Mouse (Mus musculus) lung, postnatal 0 days (tissue): ENCODE results near the gene Cd44. TPM values are rescaled to one million over a fixed set of nuclear protein-coding genes. Genes with fewer than 3 reads are reported as not detected.

Source experiments
- ATAC-seq: fragments of 200-750 bp; cut with Nextera tagmentation; 2 replicates; pipeline ENCODE4 v1.8.0; 2017; ENCODE audit warnings: moderate library complexity
- DNase-seq: peaks from one replicate; pipeline ENCODE4 v3.0.0-alpha.2; 2016; ENCODE audit warnings: low spot score
- H3K27ac ChIP-seq: fragments of 300-500 bp; sonication (generic); 2 replicates; pipeline ENCODE4 v1.5.1; 2014; ENCODE audit warnings: antibody characterized with exemption, mild to moderate bottlenecking, low read length, mixed read lengths
- H3K27me3 ChIP-seq: fragments of 300-500 bp; sonication (generic); replicated peaks from 2 replicates; pipeline ENCODE4 v1.6.1; 2014; ENCODE audit warnings: low read length, mixed read lengths; ENCODE audit not compliant: insufficient read depth
- H3K36me3 ChIP-seq: fragments of 300-500 bp; sonication (generic); 2 replicates; pipeline ENCODE4 v1.6.1; 2014; ENCODE audit warnings: low read length, mixed read lengths; ENCODE audit not compliant: insufficient read depth
- H3K4me1 ChIP-seq: fragments of 300-500 bp; sonication (generic); 2 replicates; pipeline ENCODE4 v1.6.1; 2014; ENCODE audit warnings: antibody characterized with exemption, low read depth, low read length, mixed read lengths; ENCODE audit not compliant: insufficient read depth
- H3K4me2 ChIP-seq: fragments of 300-500 bp; sonication (generic); replicated peaks from 2 replicates; pipeline ENCODE4 v1.6.1; 2014; ENCODE audit warnings: low read depth, mild to moderate bottlenecking, low read length, moderate library complexity, mixed read lengths
- H3K4me3 ChIP-seq: fragments of 300-500 bp; sonication (generic); 2 replicates; pipeline ENCODE4 v1.5.1; 2014; ENCODE audit warnings: low read depth, low read length
- H3K9ac ChIP-seq: fragments of 300-500 bp; sonication (generic); replicated peaks from 2 replicates; pipeline ENCODE4 v1.6.1; 2014; ENCODE audit warnings: low read depth, mild to moderate bottlenecking
- H3K9me3 ChIP-seq: fragments of 300-500 bp; sonication (generic); 2 replicates; pipeline ENCODE4 v1.6.1; 2016; ENCODE audit warnings: low read length, mixed read lengths
- CTCF ChIP-seq: IDR thresholded peaks from 2 replicates; pipeline ENCODE4 v1.5.1; 2016; ENCODE audit warnings: antibody characterized with exemption, mild to moderate bottlenecking
- EP300 ChIP-seq: IDR thresholded peaks from 2 replicates; pipeline ENCODE4 v1.6.1; 2016; ENCODE audit warnings: antibody characterized with exemption, mild to moderate bottlenecking, control low read depth
- WGBS: fragments of 180-500 bp; shearing (Covaris S2); extraction: QIAGEN DNeasy Blood & Tissue Kit; methylation state at CpG from one replicate; pipeline ENCODE4 v1.1.7; 2014; 5-methylcytosine and 5-hydroxymethylcytosine counted together
- polyA plus RNA-seq: library from polyadenylated mRNA; unstranded; fragments of >200 nt; fragmentation: Nextera tagmentation; extraction: Ambion mirVana; gene quantifications from 2 replicates; pipeline ENCODE4 v1.2.1, GENCODE M21; 2015

The Cd44 gene
- polyA plus RNA-seq, 1 experiment from 2014 or later = 44.2 TPM

GRCm38 (mm10) chr2:102864036-102864435 lies 37.4 kb downstream of the Cd44 start:
- DNase-seq (no peak), ATAC-seq (no peak)
- H3K36me3 ChIP-seq = no peaks in the 10 kb centered on the region; the same call in 1 of the 2 replicates
- H3K27ac ChIP-seq = no peak overlapping the region
- H3K4me2 ChIP-seq = no peak overlapping the region
- WGBS = 97% methylated on average over 4 of the region's 4 CpGs
- no peak overlapping the region for H3K9ac ChIP-seq
- peaks cover 3% of the 10 kb centered on the region; the same call in 1 of the 2 replicates for H3K4me1 ChIP-seq
- no peak overlapping the region for H3K4me3 ChIP-seq
- no peaks in the 10 kb centered on the region for H3K9me3 ChIP-seq
- TF ChIP-seq CTCF (no peak), EP300 (no peak)
- no peaks in the 10 kb centered on the region for H3K27me3 ChIP-seq

DNA sequence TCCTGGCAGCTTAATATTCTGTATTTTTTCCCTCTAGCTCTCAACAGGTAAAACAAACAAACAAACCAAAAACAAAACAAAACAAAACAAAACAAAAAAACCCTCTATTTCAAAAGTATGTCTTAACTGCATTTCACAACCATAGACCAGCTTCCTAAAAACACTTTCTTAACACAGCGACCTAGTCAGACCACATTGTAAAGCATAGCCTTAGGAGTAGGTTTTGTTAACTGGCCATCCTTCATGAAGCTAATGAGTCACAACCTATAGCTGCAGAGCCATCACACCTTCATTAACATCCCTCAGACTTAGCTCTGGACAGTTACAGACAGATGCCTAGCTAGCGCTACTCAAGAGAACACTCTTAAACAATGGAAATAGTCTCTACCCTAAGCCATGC lies 37.9 kb downstream of the Cd44 start:
- H3K36me3 ChIP-seq = no peaks in the 10 kb centered on the region; the same call in 1 of the 2 replicates
- DNase-seq = peak; percentile 17
- H3K4me1 ChIP-seq = peaks cover 3% of the 10 kb centered on the region; the same call in 1 of the 2 replicates
- WGBS = 93% methylated on average over 2 of the region's 2 CpGs
- no peak overlapping the region for H3K27ac ChIP-seq
- TF ChIP-seq EP300 (no peak), CTCF (no peak)
- no peaks in the 10 kb centered on the region for H3K27me3 ChIP-seq
- no peak; the same call in 1 of the 2 replicates for ATAC-seq
- H3K9me3 ChIP-seq = no peaks in the 10 kb centered on the region
- no peak overlapping the region for H3K4me3 ChIP-seq
- H3K9ac ChIP-seq = no peak overlapping the region
- no peak overlapping the region for H3K4me2 ChIP-seq

- DNase-seq = no peak
- no peak overlapping the region for H3K27ac ChIP-seq
- H3K36me3 ChIP-seq = no peaks in the 10 kb centered on the region; the same call in 1 of the 2 replicates
- no peak overlapping the region for H3K9ac ChIP-seq
- no peak for ATAC-seq
- H3K27me3 ChIP-seq = no peaks in the 10 kb centered on the region
- H3K4me1 ChIP-seq = peaks cover 3% of the 10 kb centered on the region; the same call in 1 of the 2 replicates
- H3K9me3 ChIP-seq = no peaks in the 10 kb centered on the region
- TF ChIP-seq EP300 (no peak), CTCF (no peak)
- no peak overlapping the region for H3K4me3 ChIP-seq
- no peak overlapping the region for H3K4me2 ChIP-seq
- 78% methylated on average over 7 of the region's 7 CpGs for whole genome bisulfite sequencing
Observed at GRCm38 (mm10) chr2:102862706-102863105, 38.8 kb downstream of the Cd44 start.

GRCm38 (mm10) chr2:102858271-102858670 lies 43.2 kb downstream of the Cd44 start:
- WGBS = 92% methylated on average over 6 of the region's 6 CpGs
- no peak for ATAC-seq
- H3K9ac ChIP-seq = no peak overlapping the region

GRCm38 (mm10) chr2:102853297-102853696 lies 48.2 kb downstream of the Cd44 start:
- TF ChIP-seq CTCF (no peak), EP300 (no peak)
- ATAC-seq = no peak
- no peak overlapping the region for H3K4me2 ChIP-seq
- no peaks in the 10 kb centered on the region for H3K27me3 ChIP-seq
- 92% methylated on average over 3 of the region's 3 CpGs for WGBS
- H3K9ac ChIP-seq = no peak overlapping the region
- H3K36me3 ChIP-seq = no peaks in the 10 kb centered on the region
- H3K4me3 ChIP-seq = no peak overlapping the region
- no peak overlapping the region for H3K27ac ChIP-seq
- no peaks in the 10 kb centered on the region for H3K9me3 ChIP-seq
- DNase-seq = no peak
- H3K4me1 ChIP-seq = no peaks in the 10 kb centered on the region

More at GRCm38 (mm10) chr2:102858271-102858670, 43.2 kb downstream of the Cd44 start:
- H3K36me3 ChIP-seq = no peaks in the 10 kb centered on the region; the same call in 1 of the 2 replicates
- H3K4me3 ChIP-seq = no peak overlapping the region
- no peak overlapping the region for H3K27ac ChIP-seq
- H3K4me1 ChIP-seq = no peaks in the 10 kb centered on the region
- no peak for DNase-seq
- H3K9me3 ChIP-seq = no peaks in the 10 kb centered on the region
- no peaks in the 10 kb centered on the region for H3K27me3 ChIP-seq
- no peak overlapping the region for H3K4me2 ChIP-seq
- TF ChIP-seq CTCF (no peak), EP300 (no peak)

- Histone ChIP-seq H3K36me3 (no peaks in the 10 kb centered on the region), H3K9ac (no peak overlapping the region), H3K4me2 (no peak overlapping the region), H3K4me1 (no peaks in the 10 kb centered on the region), H3K4me3 (no peak overlapping the region), H3K27me3 (no peaks in the 10 kb centered on the region), H3K9me3 (no peaks in the 10 kb centered on the region), H3K27ac (no peak overlapping the region)
- ATAC-seq (no peak), DNase-seq (no peak)
- 13% methylated on average over 4 of the region's 4 CpGs for WGBS
- TF ChIP-seq CTCF = no peak
- no peak for TF ChIP-seq EP300
Observed at GRCm38 (mm10) chr2:102851936-102852477, 49.5 kb downstream of the Cd44 start.

DNA sequence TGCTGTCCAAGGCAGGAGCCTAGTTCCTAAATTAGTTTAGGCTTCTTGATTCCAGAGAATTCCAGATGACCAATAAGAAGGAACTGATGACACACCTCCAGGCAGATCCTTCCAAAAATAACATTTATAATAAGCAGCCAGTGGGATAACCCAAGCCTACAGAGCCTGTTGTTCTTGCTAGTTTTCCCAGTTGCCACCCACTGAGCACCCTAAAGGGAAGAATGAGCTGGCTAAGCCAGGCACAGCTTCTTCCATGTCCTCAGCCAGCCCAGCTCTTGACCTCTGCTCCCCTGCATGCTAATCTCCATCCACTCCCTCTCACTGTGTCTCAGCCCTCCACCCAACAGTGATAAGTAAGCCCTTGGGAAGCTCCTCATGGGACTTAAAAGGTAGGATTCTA lies 51.4 kb downstream of the Cd44 start:
- Histone ChIP-seq H3K9ac (no peak overlapping the region), H3K27me3 (no peaks in the 10 kb centered on the region), H3K4me2 (no peak overlapping the region), H3K27ac (no peak overlapping the region), H3K4me1 (no peaks in the 10 kb centered on the region), H3K36me3 (no peaks in the 10 kb centered on the region), H3K4me3 (no peak overlapping the region), H3K9me3 (no peaks in the 10 kb centered on the region)
- ATAC-seq = no peak
- no peak for DNase-seq
- no peak for TF ChIP-seq CTCF
- no peak for TF ChIP-seq EP300
